Mouse (Mus musculus) lung, embryonic 15.5 days (tissue): ENCODE measurements around the gene Prdm10. TPM values are rescaled to one million over a fixed set of nuclear protein-coding genes. Genes with fewer than 3 reads are reported as not detected.

Experiments used
- ATAC-seq: fragments of 200-750 bp; cut with Nextera tagmentation; 2 replicates; pipeline ENCODE4 v1.8.0; 2017; ENCODE audit warnings: moderate number of reproducible peaks, borderline replicate concordance; ENCODE audit not compliant: low FRiP score, low TSS enrichment; ENCODE audit errors: extremely low read depth
- H3K27ac ChIP-seq: fragments of 300-500 bp; sonication (generic); 2 replicates; pipeline ENCODE4 v1.5.1; 2015; ENCODE audit warnings: moderate library complexity, mild to moderate bottlenecking, inconsistent platforms
- H3K27me3 ChIP-seq: fragments of 300-500 bp; sonication (generic); 2 replicates; pipeline ENCODE4 v1.6.1; 2015; ENCODE audit warnings: inconsistent platforms
- H3K36me3 ChIP-seq: fragments of 300-500 bp; sonication (generic); 2 replicates; pipeline ENCODE4 v1.6.1; 2015; ENCODE audit warnings: inconsistent platforms
- H3K4me1 ChIP-seq: fragments of 300-500 bp; sonication (generic); 2 replicates; pipeline ENCODE4 v1.6.1; 2015; ENCODE audit warnings: inconsistent platforms
- H3K4me2 ChIP-seq: fragments of 300-500 bp; sonication (generic); 2 replicates; pipeline ENCODE4 v1.6.1; 2015; ENCODE audit warnings: inconsistent platforms, mild to moderate bottlenecking, moderate library complexity
- H3K4me3 ChIP-seq: fragments of 300-500 bp; sonication (generic); 2 replicates; pipeline ENCODE4 v1.5.1; 2015; ENCODE audit warnings: mild to moderate bottlenecking, inconsistent platforms
- H3K9ac ChIP-seq: fragments of 300-500 bp; sonication (generic); 2 replicates; pipeline ENCODE4 v1.6.1; 2015; ENCODE audit warnings: inconsistent platforms
- H3K9me3 ChIP-seq: fragments of 300-500 bp; sonication (generic); 2 replicates; pipeline ENCODE4 v1.6.1; 2016; ENCODE audit warnings: inconsistent platforms
- WGBS: fragments of 180-500 bp; shearing (Covaris S2); methylation state at CpG from one replicate; pipeline ENCODE4 v1.1.7; 2015; 5-methylcytosine and 5-hydroxymethylcytosine counted together
- polyA plus RNA-seq: library from polyadenylated mRNA; unstranded; fragments of >200 nt; fragmentation: Nextera tagmentation; extraction: Ambion mirVana; gene quantifications from 2 replicates; pipeline ENCODE4 v1.2.1, GENCODE M21; 2015

Prdm10 gene
- polyA plus RNA-seq, 1 experiment from 2014 or later, result 4.6 TPM

DNA sequence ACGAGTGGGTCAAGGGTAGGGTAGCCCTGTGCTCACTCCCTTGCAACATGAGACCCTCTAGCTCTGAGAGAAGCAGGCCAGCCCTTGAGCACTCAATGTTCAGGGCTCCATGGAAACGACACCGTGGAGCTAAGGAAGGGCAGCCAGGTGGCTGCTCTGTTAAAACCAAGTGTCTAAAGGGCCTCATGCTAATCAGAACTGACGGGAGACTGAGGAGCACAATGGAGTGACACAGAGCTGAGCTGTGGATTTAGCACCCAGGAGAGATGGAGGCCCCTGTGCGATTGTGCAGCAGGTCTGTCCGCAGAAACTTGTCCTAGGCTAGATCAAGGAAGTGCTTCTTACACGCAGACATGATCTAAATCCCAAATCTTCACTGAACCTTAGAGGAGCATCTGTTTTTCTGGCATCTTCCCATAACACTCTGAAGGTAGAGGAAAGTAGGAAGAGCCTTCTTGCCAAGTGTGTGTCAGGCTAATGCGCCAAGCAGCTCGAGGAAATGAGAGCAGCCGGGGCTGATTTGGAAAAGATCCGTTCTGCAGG is 64.0 kb downstream of the Prdm10 start:
- Histone ChIP-seq H3K27me3 (no peaks in the 10 kb centered on the region), H3K36me3 (no peaks in the 10 kb centered on the region), H3K4me1 (0 out of 2 replicates have a peak, but pooled peaks cover 8% of the 10 kb centered on the region), H3K9ac (no peak overlapping the region), H3K27ac (no peak overlapping the region), H3K4me2 (no peak overlapping the region), H3K4me3 (no peak overlapping the region), H3K9me3 (no peaks in the 10 kb centered on the region)
- 54% methylated on average over 11 of the region's 11 CpGs for WGBS
- ATAC-seq, result no peak

GRCm38 (mm10) chr9:31346575-31347080 is 66.3 kb downstream of the Prdm10 start:
- Histone ChIP-seq H3K4me1 (0 out of 2 replicates have a peak, but pooled peaks cover 2% of the 10 kb centered on the region), H3K27me3 (no peaks in the 10 kb centered on the region), H3K4me2 (no peak overlapping the region), H3K36me3 (no peaks in the 10 kb centered on the region), H3K4me3 (no peak overlapping the region), H3K27ac (no peak overlapping the region), H3K9me3 (no peaks in the 10 kb centered on the region), H3K9ac (no peak overlapping the region)
- no peak for ATAC-seq
- 50% methylated on average over 15 of the region's 15 CpGs for WGBS

- Histone ChIP-seq H3K4me1 (0 out of 2 replicates have a peak, but pooled peaks cover 2% of the 10 kb centered on the region), H3K4me2 (no peak overlapping the region), H3K9ac (no peak overlapping the region), H3K27me3 (no peaks in the 10 kb centered on the region), H3K4me3 (no peak overlapping the region), H3K36me3 (0 out of 2 replicates have a peak, but pooled peaks cover 5% of the 10 kb centered on the region), H3K9me3 (no peaks in the 10 kb centered on the region), H3K27ac (no peak overlapping the region)
- ATAC-seq, result no peak
- WGBS, result 83% methylated on average over 4 of the region's 4 CpGs
Observed at GRCm38 (mm10) chr9:31348458-31348857, 68.1 kb downstream of the Prdm10 start.

GRCm38 (mm10) chr9:31348915-31349314 is 68.6 kb downstream of the Prdm10 start:
- 69% methylated on average over 11 of the region's 11 CpGs for WGBS
- ATAC-seq, result no peak
- H3K9ac ChIP-seq, result no peak overlapping the region
- no peak overlapping the region for H3K4me2 ChIP-seq
- H3K27me3 ChIP-seq, result no peaks in the 10 kb centered on the region
- 0 out of 2 replicates have a peak, but pooled peaks cover 2% of the 10 kb centered on the region for H3K4me1 ChIP-seq
- H3K9me3 ChIP-seq, result no peaks in the 10 kb centered on the region
- no peak overlapping the region for H3K27ac ChIP-seq
- no peak overlapping the region for H3K4me3 ChIP-seq
- 0 out of 2 replicates have a peak, but pooled peaks cover 5% of the 10 kb centered on the region for H3K36me3 ChIP-seq

DNA sequence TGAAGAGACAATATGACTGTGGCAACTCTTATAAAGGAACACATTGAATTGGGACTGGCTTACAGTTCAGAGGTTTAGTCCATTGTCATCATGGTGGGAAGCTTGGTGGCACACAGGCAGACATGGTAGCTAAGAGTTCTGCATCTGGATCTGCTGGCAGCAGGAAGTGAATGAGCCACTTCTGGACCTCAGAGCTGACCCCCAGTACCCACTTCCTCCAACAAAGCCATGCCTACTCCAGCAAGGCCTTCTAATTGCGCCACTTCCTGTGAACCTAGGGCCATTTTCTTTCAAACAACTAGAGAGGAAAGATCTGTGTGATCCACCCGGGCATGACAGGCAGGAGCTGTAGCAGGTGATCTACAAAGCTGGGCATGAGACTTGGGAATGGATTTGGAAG is 72.4 kb downstream of the Prdm10 start:
- no peaks in the 10 kb centered on the region for H3K9me3 ChIP-seq
- 72% methylated on average over 2 of the region's 2 CpGs for WGBS
- no peak overlapping the region for H3K9ac ChIP-seq
- H3K36me3 ChIP-seq, result peaks cover 13% of the 10 kb centered on the region; the same call in 1 of the 2 replicates
- no peak for ATAC-seq
- H3K4me1 ChIP-seq, result no peaks in the 10 kb centered on the region
- H3K4me2 ChIP-seq, result no peak overlapping the region
- no peaks in the 10 kb centered on the region for H3K27me3 ChIP-seq
- H3K27ac ChIP-seq, result no peak overlapping the region
- H3K4me3 ChIP-seq, result no peak overlapping the region

GRCm38 (mm10) chr9:31353518-31353917 is 73.2 kb downstream of the Prdm10 start:
- 71% methylated on average over 10 of the region's 10 CpGs for WGBS

GRCm38 (mm10) chr9:31354051-31354450 is 73.7 kb downstream of the Prdm10 start:
- WGBS, result 65% methylated on average over 7 of the region's 7 CpGs
- no peaks in the 10 kb centered on the region for H3K9me3 ChIP-seq
- no peak overlapping the region for H3K4me2 ChIP-seq
- no peaks in the 10 kb centered on the region for H3K4me1 ChIP-seq
- no peak overlapping the region for H3K9ac ChIP-seq
- peaks cover 13% of the 10 kb centered on the region; the same call in 1 of the 2 replicates for H3K36me3 ChIP-seq
- H3K27ac ChIP-seq, result no peak overlapping the region
- H3K4me3 ChIP-seq, result no peak overlapping the region
- no peak for ATAC-seq
- no peaks in the 10 kb centered on the region for H3K27me3 ChIP-seq

More at GRCm38 (mm10) chr9:31353518-31353917, 73.2 kb downstream of the Prdm10 start:
- no peaks in the 10 kb centered on the region for H3K4me1 ChIP-seq
- H3K9me3 ChIP-seq, result no peaks in the 10 kb centered on the region
- no peaks in the 10 kb centered on the region for H3K27me3 ChIP-seq
- H3K9ac ChIP-seq, result no peak overlapping the region
- ATAC-seq, result no peak
- H3K4me3 ChIP-seq, result no peak overlapping the region
- H3K36me3 ChIP-seq, result peaks cover 13% of the 10 kb centered on the region; the same call in 1 of the 2 replicates
- no peak overlapping the region for H3K27ac ChIP-seq
- no peak overlapping the region for H3K4me2 ChIP-seq

- H3K9me3 ChIP-seq, result no peaks in the 10 kb centered on the region
- H3K9ac ChIP-seq, result no peak overlapping the region
- H3K4me1 ChIP-seq, result peaks cover 14% of the 10 kb centered on the region
- no peak overlapping the region for H3K4me3 ChIP-seq
- 56% methylated on average over 9 of the region's 9 CpGs for WGBS
- ATAC-seq, result peak; percentile 86; the same call in 1 of the 2 replicates
- peak overlapping the region; percentile 51 for H3K27ac ChIP-seq
- no peak overlapping the region for H3K4me2 ChIP-seq
- H3K27me3 ChIP-seq, result no peaks in the 10 kb centered on the region
- peaks cover 12% of the 10 kb centered on the region for H3K36me3 ChIP-seq
Observed at GRCm38 (mm10) chr9:31363698-31364609, 83.6 kb downstream of the Prdm10 start.

DNA sequence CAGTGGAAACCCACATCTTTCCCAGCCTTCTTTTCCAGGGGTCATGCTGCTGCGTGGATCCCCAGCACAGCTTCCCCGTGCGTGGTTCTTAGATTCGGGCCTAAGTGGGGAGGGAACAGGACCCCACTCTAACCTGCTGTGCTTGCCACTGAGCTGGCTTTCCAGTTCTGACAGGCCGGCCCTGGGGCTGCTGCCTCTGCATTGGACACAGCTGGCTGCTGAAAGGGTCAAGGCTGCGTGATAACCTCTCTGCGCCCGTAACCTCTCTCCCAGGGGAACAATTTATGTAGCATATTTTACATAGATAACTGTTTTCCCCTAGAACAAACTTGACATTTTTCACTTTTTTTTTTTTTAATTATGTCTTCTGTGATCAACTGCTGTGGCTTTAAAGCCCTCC is 84.7 kb downstream of the Prdm10 start:
- H3K9ac ChIP-seq, result no peak overlapping the region
- H3K4me2 ChIP-seq, result no peak overlapping the region
- H3K4me3 ChIP-seq, result no peak overlapping the region
- 0 out of 2 replicates have a peak overlapping the region, but pooled peaks have one; percentile 33 for H3K27ac ChIP-seq
- H3K27me3 ChIP-seq, result no peaks in the 10 kb centered on the region
- no peaks in the 10 kb centered on the region for H3K9me3 ChIP-seq
- H3K36me3 ChIP-seq, result peaks cover 7% of the 10 kb centered on the region
- ATAC-seq, result no peak
- peaks cover 14% of the 10 kb centered on the region for H3K4me1 ChIP-seq
- WGBS, result 57% methylated on average over 8 of the region's 8 CpGs

DNA sequence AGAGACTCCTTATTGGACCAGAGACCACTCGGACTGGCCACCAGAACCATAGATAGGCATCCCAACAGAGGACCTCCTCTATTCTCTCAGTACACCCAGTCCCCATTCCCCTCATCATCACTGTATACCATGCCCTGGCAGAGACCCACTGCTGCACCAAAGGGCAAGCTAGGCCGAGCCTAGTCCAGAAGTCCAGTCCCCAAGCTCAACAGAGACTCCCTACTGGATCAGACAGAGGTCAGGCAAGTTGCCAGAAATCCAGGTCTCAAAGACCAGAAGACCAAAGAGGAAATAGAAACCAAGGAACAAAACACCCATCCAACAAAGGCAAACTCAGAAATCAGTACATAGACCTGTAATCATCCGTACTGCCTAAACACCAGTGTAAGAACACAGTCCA is 91.4 kb downstream of the Prdm10 start:
- Histone ChIP-seq H3K4me2 (no peak overlapping the region), H3K9me3 (no peaks in the 10 kb centered on the region), H3K27ac (no peak overlapping the region), H3K4me1 (no peaks in the 10 kb centered on the region), H3K4me3 (no peak overlapping the region), H3K36me3 (peaks cover 17% of the 10 kb centered on the region), H3K27me3 (no peaks in the 10 kb centered on the region), H3K9ac (no peak overlapping the region)
- WGBS, result 94% methylated on average over 3 of the region's 3 CpGs
- no peak for ATAC-seq

DNA sequence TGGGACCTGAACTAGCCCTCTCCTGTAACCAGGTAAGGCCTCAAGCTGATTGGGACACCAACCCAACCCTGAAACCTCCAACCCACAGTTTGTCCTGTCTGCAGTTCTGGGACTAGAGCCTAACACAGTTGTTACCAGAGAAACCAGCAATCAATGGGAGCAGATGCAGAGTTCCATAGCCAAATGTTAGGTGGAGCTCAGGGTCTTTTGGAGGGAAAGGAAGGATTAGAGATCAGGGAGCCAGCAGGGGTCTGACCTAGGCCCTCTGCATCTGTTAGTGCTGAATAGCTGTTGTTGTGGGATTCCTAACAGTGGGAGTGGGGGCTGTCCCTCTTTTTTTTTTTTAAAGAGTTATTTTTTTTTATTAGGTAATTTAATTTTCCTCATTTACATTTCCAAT is 96.3 kb downstream of the Prdm10 start:
- Histone ChIP-seq H3K27ac (no peak overlapping the region), H3K9ac (no peak overlapping the region), H3K4me1 (no peaks in the 10 kb centered on the region), H3K27me3 (no peaks in the 10 kb centered on the region), H3K9me3 (no peaks in the 10 kb centered on the region), H3K36me3 (peaks cover 8% of the 10 kb centered on the region), H3K4me2 (no peak overlapping the region), H3K4me3 (no peak overlapping the region)
- no peak for ATAC-seq
